Mouse (Mus musculus) gastrocnemius, adult 18-20 months (tissue): ENCODE data around the gene Serinc2. TPM values are rescaled to one million over a fixed set of nuclear protein-coding genes. Genes with fewer than 3 reads are reported as not detected.

ENCODE experiments used
- total RNA-seq, 2 experiments: library from RNA; stranded (reverse); gene quantifications; 2 replicates each; pipeline ENCODE4 v1.2.3; 2021

Gene Serinc2
- total RNA-seq, 2 experiments from 2014 or later: 71.7 to 80.8 TPM

Other genes with a start within 250 kb of the Serinc2 start
- 1 to 10 TPM; 2.5 to 2.9 TPM for gene Col16a1, start 231.4 kb downstream of the Serinc2 start, total RNA-seq
- 10 to 100 TPM; 33.7 to 38.6 TPM for gene Pef1, start 176.6 kb downstream of the Serinc2 start, total RNA-seq
- not detected for gene Hcrtr1, start 139.8 kb downstream of the Serinc2 start, total RNA-seq
- 10 to 100 TPM; 27.5 to 40.5 TPM for gene Tinagl1, start 104.1 kb downstream of the Serinc2 start, total RNA-seq
- not detected for gene Gm853, start 56.8 kb downstream of the Serinc2 start, total RNA-seq
- 1,000 to 10,000 TPM in 1 of 2 experiments, 100 to 1,000 TPM in 1; 614 to 1,203 TPM for gene Fabp3, start 29.4 kb upstream of the Serinc2 start, total RNA-seq
- under 1 TPM in 1 of 2 experiments, not detected in 1; 0.66 TPM for gene Gm10570, start 29.5 kb upstream of the Serinc2 start, total RNA-seq
- gene Zcchc17, start 80.7 kb upstream of the Serinc2 start, total RNA-seq: 10 to 100 TPM; 42.5 to 44.8 TPM
- 10 to 100 TPM; 11.6 to 11.7 TPM for gene Snrnp40, start 80.9 kb upstream of the Serinc2 start, total RNA-seq